Mouse (Mus musculus) kidney, adult 2 months (tissue): ENCODE data around the gene Prph.

Source experiments
- CTCF ChIP-seq: fragments of 200-500 bp; conservative IDR thresholded peaks from 2 replicates; pipeline ENCODE4 v1.5.1; 2011; ENCODE audit warnings: low read depth, mild to moderate bottlenecking, control low read depth, low read length, moderate library complexity, mixed read lengths; ENCODE audit not compliant: insufficient read depth, insufficient read length
- POLR2A ChIP-seq: fragments of 200-500 bp; IDR thresholded peaks from one replicate; pipeline ENCODE4 v1.6.1; 2011; ENCODE audit warnings: low read depth, low read length, control low read depth

DNA sequence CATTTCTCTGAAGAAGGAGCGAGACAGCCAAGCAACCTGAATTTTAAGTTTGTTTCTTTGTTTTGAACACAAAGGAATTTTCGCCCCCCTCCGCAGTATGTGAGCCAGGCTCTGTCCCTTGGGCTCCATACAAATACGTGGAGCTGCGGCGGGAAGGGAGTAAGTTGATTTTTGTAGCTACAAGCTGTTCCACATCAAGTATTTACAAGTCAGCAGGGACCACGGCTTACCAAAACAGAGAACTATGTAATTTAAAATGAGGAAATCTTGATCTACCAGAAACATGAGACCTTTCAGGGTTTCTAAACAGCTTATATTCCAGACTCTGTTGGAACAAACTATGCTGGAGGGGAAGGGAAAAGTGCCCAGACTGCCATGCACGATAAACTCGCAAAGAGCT is 37.0 kb upstream of the Prph start:
- TF ChIP-seq POLR2A, result no peak
- no peak for TF ChIP-seq CTCF
